Mouse (Mus musculus): ENCODE results near the gene Acot13.

Gene Acot13

DNA sequence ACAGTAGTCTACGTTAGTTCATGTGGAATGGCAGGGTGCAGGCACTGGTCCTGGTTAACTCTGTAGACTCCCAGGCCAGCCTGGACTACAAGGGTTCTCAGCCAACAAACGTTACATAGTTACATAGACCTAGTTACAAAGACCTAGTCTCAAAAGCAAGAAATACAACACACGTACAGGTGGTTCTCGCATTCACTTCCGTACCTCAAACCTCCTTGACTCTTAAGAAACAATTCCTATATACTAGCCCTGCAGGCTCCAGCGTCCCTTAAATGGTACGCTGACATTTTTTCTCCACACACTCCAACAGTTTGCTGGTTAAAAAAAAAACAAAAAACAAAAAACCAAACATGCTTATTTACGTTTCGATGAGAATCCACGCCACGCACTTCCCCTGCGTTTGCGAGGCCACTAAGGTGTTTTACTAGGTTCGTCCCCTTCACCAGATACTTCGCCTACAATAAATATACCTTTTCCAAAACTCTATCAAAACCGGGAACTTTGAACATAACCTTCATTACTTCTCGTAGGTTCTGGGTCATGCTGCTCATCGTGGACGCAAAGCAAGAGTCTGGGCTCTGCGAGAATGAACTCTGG, 486 bp downstream of the Acot13 start:
- no peak for DNase-seq (ENCODE audit: low read depth, low spot score)

DNA sequence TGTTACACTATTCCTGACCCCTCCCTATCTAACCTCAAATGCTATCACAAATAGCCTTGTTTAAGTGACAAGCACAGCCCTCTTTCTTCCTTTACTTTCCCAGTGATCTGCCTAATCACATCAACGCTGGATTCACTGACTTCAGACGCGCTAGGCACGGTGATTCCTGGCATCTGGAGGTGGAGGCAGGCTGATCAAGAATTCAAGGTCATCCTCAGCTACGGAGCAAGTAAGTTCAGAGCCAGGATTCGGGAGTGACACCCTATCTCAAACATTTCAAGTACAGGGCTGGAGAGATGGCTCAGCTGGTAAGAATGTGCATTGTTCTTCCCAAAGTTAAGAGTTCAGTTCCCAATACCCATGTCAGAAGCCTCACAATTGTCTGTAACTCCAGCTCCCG, 5.2 kb downstream of the Acot13 start:
- DNase-seq (ENCODE audit: low read depth, low spot score): no peak

GRCm38 (mm10) chr13:24825587-24825986, 5.8 kb downstream of the Acot13 start:
- no peak for DNase-seq (ENCODE audit: low read depth, low spot score)

DNA sequence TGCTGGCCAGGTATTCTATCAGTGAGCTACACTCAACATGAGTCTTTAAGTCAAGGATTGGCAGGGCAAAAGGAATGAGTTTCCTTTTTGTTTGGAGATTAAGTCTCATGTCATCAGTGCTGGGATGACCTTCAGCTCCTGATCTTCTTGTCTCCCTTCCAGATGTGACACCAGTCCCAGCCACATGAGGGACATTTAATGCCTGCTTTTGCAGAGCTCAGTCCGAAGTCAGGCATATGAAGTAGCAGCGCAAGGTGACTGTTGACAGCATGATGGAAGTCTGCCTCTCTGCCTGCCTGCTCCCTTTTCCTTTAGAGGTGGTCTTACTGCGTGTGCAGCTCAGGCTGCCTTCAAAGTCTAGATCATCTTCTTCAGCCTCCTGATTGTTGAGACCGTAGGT, 6.7 kb downstream of the Acot13 start:
- DNase-seq (ENCODE audit: low read depth, low spot score): no peak

DNA sequence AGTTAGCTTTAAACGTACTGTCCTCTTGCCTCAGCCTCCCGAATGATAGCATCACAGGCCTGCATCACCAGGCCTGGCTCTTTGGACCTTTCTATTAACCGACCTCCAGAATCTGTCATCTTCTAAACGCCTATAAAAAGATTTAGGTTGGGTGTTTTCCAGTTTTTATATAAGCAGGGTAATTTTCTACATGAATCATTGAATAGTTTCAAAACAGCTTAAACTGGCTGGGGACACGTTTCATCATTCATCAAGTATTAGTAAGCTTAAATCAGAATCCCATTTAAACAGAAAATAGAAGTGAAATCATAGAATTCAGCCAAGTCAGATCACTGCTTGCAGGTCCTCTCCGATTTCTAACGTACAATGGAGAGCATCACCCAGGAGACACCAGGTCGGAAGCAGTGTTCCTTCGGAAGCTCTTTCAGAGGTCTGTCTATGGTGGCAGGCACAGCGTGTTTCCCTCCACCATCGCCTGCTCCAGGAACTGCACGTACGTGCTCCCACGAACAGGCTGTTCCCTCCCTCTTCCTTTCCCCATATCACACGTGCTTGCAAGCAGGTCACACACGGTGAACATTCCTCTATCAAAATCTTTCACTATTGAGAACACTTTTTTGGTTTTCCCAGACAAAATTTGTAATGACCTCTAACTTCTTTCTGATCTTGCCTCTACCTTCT, 8.5 kb downstream of the Acot13 start:
- DNase-seq (ENCODE audit: low read depth, low spot score): peak; percentile 40

- no peak for DNase-seq (ENCODE audit: low read depth, low spot score)
These were observed 11.4 kb downstream of the Acot13 start for GRCm38 (mm10) chr13:24819931-24820330.

DNA sequence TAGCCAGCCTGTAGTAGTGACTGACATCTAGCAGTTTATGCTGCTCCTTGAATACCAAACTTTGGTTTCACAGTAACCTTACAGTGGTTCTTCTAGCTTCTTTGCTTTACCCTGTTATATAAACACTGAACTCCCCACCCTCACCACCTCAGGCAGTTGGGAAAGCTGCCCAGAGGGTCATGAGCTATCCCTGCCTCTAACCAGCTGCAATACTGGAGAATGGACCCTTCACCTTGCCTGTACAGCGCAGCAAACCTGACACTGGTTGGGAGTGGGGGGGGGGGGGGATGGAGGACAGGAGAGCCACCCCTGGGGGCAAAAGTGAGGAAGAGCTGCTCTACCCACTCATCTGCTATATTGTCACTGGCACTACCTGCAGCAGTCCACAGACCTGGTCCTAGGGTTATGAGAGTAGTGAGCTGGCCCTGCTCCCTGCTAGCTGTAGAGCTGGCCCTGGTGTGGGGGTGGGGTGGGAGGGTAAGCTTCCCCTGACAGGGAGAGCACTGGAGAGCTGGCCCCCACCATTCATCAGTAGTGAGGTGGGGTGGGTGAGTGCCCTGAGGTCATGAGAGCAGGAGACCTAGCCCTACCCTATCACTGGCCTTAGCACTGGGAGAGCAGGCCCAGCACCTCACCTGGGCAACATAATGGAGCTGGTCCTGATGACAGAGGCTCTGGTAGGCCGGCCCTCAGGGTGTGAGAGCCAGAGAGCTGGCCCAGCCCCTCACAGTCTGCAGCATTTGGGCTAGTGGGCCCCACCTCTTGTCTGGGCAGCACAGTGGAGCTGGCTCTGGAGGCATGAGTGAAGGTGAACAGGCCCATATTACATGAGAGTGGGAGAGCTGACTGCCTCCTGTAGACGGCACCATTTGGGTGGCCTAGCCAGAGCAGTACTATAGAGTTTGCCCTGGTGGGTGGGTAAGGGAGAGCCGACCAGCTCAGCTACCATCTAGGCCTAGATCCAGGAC, 14.9 kb downstream of the Acot13 start:
- no peak for DNase-seq (ENCODE audit: low read depth, low spot score)

DNA sequence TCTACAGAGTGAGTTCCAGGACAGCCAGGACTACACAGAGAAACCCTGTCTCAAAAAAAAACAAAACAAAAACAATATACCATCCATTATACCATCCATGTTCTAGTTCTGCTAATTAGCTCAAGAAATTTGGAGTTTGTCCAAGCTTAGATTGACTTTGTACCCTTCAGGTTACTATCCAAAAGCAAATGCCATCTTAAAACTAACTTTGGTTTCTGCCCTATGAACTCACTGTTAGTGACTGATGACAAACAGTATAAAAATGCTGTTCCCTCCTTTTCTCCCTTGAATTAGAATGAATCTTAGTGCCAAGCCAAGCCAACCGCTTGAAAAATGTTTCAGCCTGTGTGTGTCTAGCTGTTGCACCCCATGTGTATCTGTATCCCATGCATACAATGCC, 16.7 kb downstream of the Acot13 start:
- DNase-seq (ENCODE audit: low read depth, low spot score): no peak

GRCm38 (mm10) chr13:24812521-24812920, 18.8 kb downstream of the Acot13 start:
- DNase-seq (ENCODE audit: low read depth, low spot score): no peak

DNA sequence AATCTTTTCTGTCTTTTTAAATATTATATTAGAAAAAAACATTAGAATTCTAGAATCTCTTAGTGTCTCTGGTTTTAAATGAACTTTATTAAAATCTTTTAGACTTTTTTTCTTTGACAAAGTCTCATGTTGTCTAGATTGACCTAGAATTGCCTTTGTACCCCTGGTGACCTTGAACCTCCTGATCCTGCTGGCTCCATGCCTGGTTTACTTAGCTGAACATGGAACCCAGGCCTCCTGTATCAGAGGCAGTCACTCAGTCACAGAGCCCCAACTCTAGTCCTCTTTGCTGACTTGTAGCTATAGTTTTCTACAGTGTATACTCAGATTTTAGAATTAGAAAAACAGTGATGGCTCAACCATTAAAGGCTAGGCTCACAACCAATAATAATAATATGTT, 25.3 kb downstream of the Acot13 start:
- DNase-seq (ENCODE audit: low read depth, low spot score): no peak

GRCm38 (mm10) chr13:24803196-24803595, 28.1 kb downstream of the Acot13 start:
- no peak for DNase-seq (ENCODE audit: low read depth, low spot score)

GRCm38 (mm10) chr13:24802131-24802691, 29.1 kb downstream of the Acot13 start:
- peak; percentile 18 for DNase-seq (ENCODE audit: low read depth, low spot score)

- DNase-seq (ENCODE audit: low read depth, low spot score): no peak
These were observed 29.9 kb downstream of the Acot13 start, which contains the start of gene BC005537 for GRCm38 (mm10) chr13:24801308-24801921. Gene BC005537 (plus strand): TSS chr13:24801657.

GRCm38 (mm10) chr13:24800674-24801307, 30.5 kb downstream of the Acot13 start:
- DNase-seq (ENCODE audit: low read depth, low spot score): peak; percentile 97

DNA sequence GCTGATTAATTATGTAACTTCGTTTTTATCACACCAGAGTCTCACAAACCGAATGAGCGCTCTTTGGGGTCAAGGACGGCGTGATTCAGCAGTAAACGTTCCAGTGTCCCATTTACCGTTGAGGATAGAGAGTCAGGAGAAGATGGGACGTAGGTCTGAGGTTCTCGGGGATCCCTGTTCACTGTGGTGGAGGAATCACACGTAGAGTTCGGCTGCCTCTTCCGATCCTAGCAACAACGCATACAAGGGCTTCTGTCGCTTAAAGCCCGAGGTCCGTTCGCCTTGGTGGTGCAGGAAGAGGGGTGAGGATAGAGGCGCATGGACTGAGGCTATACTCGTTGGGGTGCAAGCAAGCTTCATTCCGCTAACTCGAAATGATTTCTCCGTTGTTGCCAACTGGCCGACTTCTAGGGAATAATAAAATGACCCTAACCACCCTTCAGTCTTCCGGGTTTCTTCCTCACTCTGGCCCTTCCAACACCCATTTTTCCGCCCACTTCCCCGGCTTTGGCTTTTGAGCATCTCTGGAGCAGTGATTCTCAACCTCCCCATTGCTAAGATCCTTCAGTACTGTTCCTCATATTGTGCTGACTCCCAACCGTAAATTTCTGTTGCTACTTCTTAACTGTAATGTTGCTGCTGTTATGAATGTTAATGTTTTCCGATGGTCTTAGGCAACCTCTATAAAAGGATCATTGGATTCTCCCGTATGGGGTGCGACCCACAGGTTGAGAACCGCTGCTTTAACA, 31.2 kb downstream of the Acot13 start:
- DNase-seq (ENCODE audit: low read depth, low spot score): peak; percentile 21

GRCm38 (mm10) chr13:24799378-24799777, 32.0 kb downstream of the Acot13 start:
- no peak for DNase-seq (ENCODE audit: low read depth, low spot score)

GRCm38 (mm10) chr13:24798686-24799085, 32.7 kb downstream of the Acot13 start:
- no peak for DNase-seq (ENCODE audit: low read depth, low spot score)

- peak; percentile 55 for DNase-seq (ENCODE audit: low read depth, low spot score)
These were observed 38.8 kb downstream of the Acot13 start for GRCm38 (mm10) chr13:24792411-24793045.

DNA sequence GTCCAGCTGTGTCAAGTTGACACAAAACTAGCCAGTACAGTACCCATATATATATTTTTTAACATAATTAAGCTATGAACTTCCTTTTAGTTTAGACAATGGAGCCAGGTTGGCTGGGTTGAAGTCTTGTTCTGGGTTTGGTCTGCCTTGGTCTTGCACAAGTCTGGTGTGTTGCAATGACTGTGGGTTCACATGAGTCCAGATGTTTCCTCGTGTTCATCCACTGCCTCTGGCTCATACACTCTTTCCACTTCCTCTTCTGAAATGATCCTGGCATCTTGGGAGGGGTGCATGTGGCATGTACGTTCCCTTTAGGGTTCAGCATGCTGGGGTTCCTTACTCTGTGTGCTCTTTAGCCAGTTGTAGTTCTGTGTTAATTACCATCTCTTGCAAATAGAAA, 40.0 kb downstream of the Acot13 start:
- no peak for DNase-seq (ENCODE audit: low read depth, low spot score)

GRCm38 (mm10) chr13:24787477-24787876, 43.9 kb downstream of the Acot13 start:
- peak; percentile 48 for DNase-seq (ENCODE audit: low read depth, low spot score)

Measured in telencephalon, adult 2 months (tissue).